Mouse (Mus musculus) urinary bladder, adult 2 months (tissue): ENCODE results near the gene Gja5. TPM values are rescaled to one million over a fixed set of nuclear protein-coding genes. Genes with fewer than 3 reads are reported as not detected.

Source experiments
- DNase-seq: peaks from one replicate; pipeline ENCODE4 v3.0.0; 2022; ENCODE audit warnings: low spot score
- polyA plus RNA-seq: library from polyadenylated mRNA; depleted of rRNA; stranded (reverse); fragments of >200 nt; gene quantifications from 2 replicates; pipeline ENCODE4 v1.2.3, GENCODE M21; 2012

Gene Gja5
- polyA plus RNA-seq, 1 experiment = 4.4 TPM

- DNase-seq = no peak
Observed at GRCm38 (mm10) chr3:96936241-96936640, 31.7 kb downstream of the Gja5 start.

- no peak for DNase-seq
Observed at GRCm38 (mm10) chr3:96937606-96938005, 33.1 kb downstream of the Gja5 start.

- peak; percentile 71 for DNase-seq
Observed at GRCm38 (mm10) chr3:96938738-96939137, 34.2 kb downstream of the Gja5 start.

GRCm38 (mm10) chr3:96942706-96943105 lies 38.2 kb downstream of the Gja5 start:
- DNase-seq = no peak

GRCm38 (mm10) chr3:96953489-96954233 lies 49.2 kb downstream of the Gja5 start:
- no peak for DNase-seq

GRCm38 (mm10) chr3:96960597-96960996 lies 56.1 kb downstream of the Gja5 start:
- DNase-seq = no peak

- DNase-seq = no peak
Observed at GRCm38 (mm10) chr3:96963088-96964034, 58.9 kb downstream of the Gja5 start.

GRCm38 (mm10) chr3:96970986-96971385 lies 66.5 kb downstream of the Gja5 start:
- DNase-seq = no peak

- DNase-seq = no peak
Observed at GRCm38 (mm10) chr3:96974467-96974866, 70.0 kb downstream of the Gja5 start.

GRCm38 (mm10) chr3:96975628-96976027 lies 71.1 kb downstream of the Gja5 start:
- no peak for DNase-seq

GRCm38 (mm10) chr3:96977507-96977906 lies 73.0 kb downstream of the Gja5 start:
- DNase-seq = no peak

- DNase-seq = no peak
Observed at GRCm38 (mm10) chr3:96978469-96978868, 74.0 kb downstream of the Gja5 start.

GRCm38 (mm10) chr3:96979020-96979419 lies 74.5 kb downstream of the Gja5 start:
- DNase-seq = no peak

GRCm38 (mm10) chr3:96981833-96982232 lies 77.3 kb downstream of the Gja5 start:
- no peak for DNase-seq

- DNase-seq = no peak
Observed at GRCm38 (mm10) chr3:96982666-96983065, 78.2 kb downstream of the Gja5 start.

GRCm38 (mm10) chr3:96992526-96992925 lies 88.0 kb downstream of the Gja5 start:
- no peak for DNase-seq

GRCm38 (mm10) chr3:96997770-96998169 lies 93.3 kb downstream of the Gja5 start:
- no peak for DNase-seq

GRCm38 (mm10) chr3:97003111-97003510 lies 98.6 kb downstream of the Gja5 start:
- DNase-seq = no peak

GRCm38 (mm10) chr3:97004509-97004908 lies 100.0 kb downstream of the Gja5 start:
- no peak for DNase-seq

- DNase-seq = no peak
Observed at GRCm38 (mm10) chr3:97007010-97007448, 102.5 kb downstream of the Gja5 start.

- no peak for DNase-seq
Observed at GRCm38 (mm10) chr3:97025226-97025625, 120.7 kb downstream of the Gja5 start.

GRCm38 (mm10) chr3:97032053-97032496 lies 127.6 kb downstream of the Gja5 start:
- DNase-seq = no peak

GRCm38 (mm10) chr3:97035558-97035957 lies 131.1 kb downstream of the Gja5 start:
- DNase-seq = no peak
